Mouse (Mus musculus) liver (tissue): ENCODE measurements at regions not wholly inside any gene's neighbourhood (a gene's known extent, or its start where the extent isn't known, plus 50 kb on each side); places are given as distances from the start of the nearest gene placed in this dataset.

ENCODE experiments used
- DNase-seq: peaks from one replicate; pipeline ENCODE4 v3.0.0-alpha.2; 2020; ENCODE audit warnings: mixed read lengths

- no peak for DNase-seq
Measured at GRCm38 (mm10) chr2:75341726-75342280, 317.3 kb upstream of the Hnrnpa3 start.

GRCm38 (mm10) chr2:75350902-75351301 is 308.2 kb upstream of the Hnrnpa3 start:
- DNase-seq: no peak

GRCm38 (mm10) chr2:75351965-75352364 is 307.1 kb upstream of the Hnrnpa3 start:
- no peak for DNase-seq

GRCm38 (mm10) chr2:75352564-75352963 is 306.5 kb upstream of the Hnrnpa3 start:
- DNase-seq: no peak

- no peak for DNase-seq
Measured at GRCm38 (mm10) chr2:75356691-75357375, 302.2 kb upstream of the Hnrnpa3 start.

- DNase-seq: no peak
Measured at GRCm38 (mm10) chr2:75357516-75357915, 301.5 kb upstream of the Hnrnpa3 start.

GRCm38 (mm10) chr2:75360936-75361335 is 298.1 kb upstream of the Hnrnpa3 start:
- no peak for DNase-seq

GRCm38 (mm10) chr2:75376666-75377065 is 282.4 kb upstream of the Hnrnpa3 start:
- DNase-seq: no peak

GRCm38 (mm10) chr2:75385551-75386263 is 273.4 kb upstream of the Hnrnpa3 start:
- no peak for DNase-seq

GRCm38 (mm10) chr2:75386636-75387035 is 272.4 kb upstream of the Hnrnpa3 start:
- no peak for DNase-seq

- DNase-seq: no peak
Measured at GRCm38 (mm10) chr2:75392041-75392440, 267.0 kb upstream of the Hnrnpa3 start.

- DNase-seq: no peak
Measured at GRCm38 (mm10) chr2:75394928-75395673, 264.0 kb upstream of the Hnrnpa3 start.

GRCm38 (mm10) chr2:75396016-75396415 is 263.0 kb upstream of the Hnrnpa3 start:
- no peak for DNase-seq

GRCm38 (mm10) chr2:75400291-75400870 is 258.7 kb upstream of the Hnrnpa3 start:
- DNase-seq: no peak

- no peak for DNase-seq
Measured at GRCm38 (mm10) chr2:75403791-75404190, 255.3 kb upstream of the Hnrnpa3 start.

- DNase-seq: no peak
Measured at GRCm38 (mm10) chr2:75405524-75406214, 253.4 kb upstream of the Hnrnpa3 start.

- no peak for DNase-seq
Measured at GRCm38 (mm10) chr2:75406721-75407455, 252.2 kb upstream of the Hnrnpa3 start.

- DNase-seq: no peak
Measured at GRCm38 (mm10) chr2:75407560-75407959, 251.5 kb upstream of the Hnrnpa3 start.

- DNase-seq: no peak
Measured at GRCm38 (mm10) chr2:75408016-75408415, 251.0 kb upstream of the Hnrnpa3 start.

GRCm38 (mm10) chr2:75409806-75410205 is 249.3 kb upstream of the Hnrnpa3 start:
- no peak for DNase-seq

- no peak for DNase-seq
Measured at GRCm38 (mm10) chr2:75412735-75413134, 246.3 kb upstream of the Hnrnpa3 start.

- DNase-seq: no peak
Measured at GRCm38 (mm10) chr2:75418689-75419088, 240.4 kb upstream of the Hnrnpa3 start.
